Mouse (Mus musculus) kidney, postnatal 0 days (tissue): Measurements from ENCODE around the gene Il9r. TPM values are rescaled to one million over a fixed set of nuclear protein-coding genes. Genes with fewer than 3 reads are reported as not detected.

Experiments used
- ATAC-seq: fragments of 200-750 bp; cut with Nextera tagmentation; replicated peaks from 2 replicates; pipeline ENCODE4 v1.8.0; 2017; ENCODE audit warnings: low read depth, moderate number of reproducible peaks, moderate TSS enrichment, moderate library complexity; ENCODE audit not compliant: low FRiP score
- DNase-seq: peaks from one replicate; pipeline ENCODE4 v3.0.0-alpha.2; 2016; ENCODE audit warnings: low spot score
- H3K27ac ChIP-seq: fragments of 300-500 bp; sonication (generic); 2 replicates; pipeline ENCODE4 v1.5.1; 2014; ENCODE audit warnings: mild to moderate bottlenecking
- H3K27me3 ChIP-seq: fragments of 300-500 bp; sonication (generic); 2 replicates; pipeline ENCODE4 v1.6.1; 2014; ENCODE audit warnings: low read length, mixed read lengths; ENCODE audit not compliant: insufficient read depth
- H3K36me3 ChIP-seq: fragments of 300-500 bp; sonication (generic); 2 replicates; pipeline ENCODE4 v1.6.1; 2014; ENCODE audit warnings: low read length, mixed read lengths; ENCODE audit not compliant: insufficient read depth
- H3K4me1 ChIP-seq: fragments of 300-500 bp; sonication (generic); replicated peaks from 2 replicates; pipeline ENCODE4 v1.6.1; 2014; ENCODE audit warnings: antibody characterized with exemption, low read length, mixed read lengths; ENCODE audit not compliant: insufficient read depth
- H3K4me2 ChIP-seq: fragments of 300-500 bp; sonication (generic); 2 replicates; pipeline ENCODE4 v1.6.1; 2014; ENCODE audit warnings: mild to moderate bottlenecking, low read length, moderate library complexity, mixed read lengths
- H3K4me3 ChIP-seq: fragments of 300-500 bp; sonication (generic); replicated peaks from 2 replicates; pipeline ENCODE4 v1.5.1; 2014; ENCODE audit warnings: low read depth, low read length
- H3K9ac ChIP-seq: fragments of 300-500 bp; sonication (generic); 2 replicates; pipeline ENCODE4 v1.6.1; 2014; ENCODE audit warnings: low read depth, low read length
- H3K9me3 ChIP-seq: fragments of 300-500 bp; sonication (generic); replicated peaks from 2 replicates; pipeline ENCODE4 v1.6.1; 2016; ENCODE audit warnings: low read length, inconsistent platforms, mixed read lengths
- CTCF ChIP-seq: IDR thresholded peaks from 2 replicates; pipeline ENCODE4 v1.5.1; 2016; ENCODE audit warnings: antibody characterized with exemption, low read depth, mild to moderate bottlenecking, moderate library complexity
- WGBS: fragments of 180-500 bp; shearing (Covaris S2); extraction: QIAGEN DNeasy Blood & Tissue Kit; methylation state at CpG from one replicate; pipeline ENCODE4 v1.1.7; 2014; 5-methylcytosine and 5-hydroxymethylcytosine counted together
- polyA plus RNA-seq: library from polyadenylated mRNA; unstranded; fragments of >200 nt; fragmentation: Nextera tagmentation; extraction: Ambion mirVana; gene quantifications from 2 replicates; pipeline ENCODE4 v1.2.1, GENCODE M21; 2015

Il9r gene
- polyA plus RNA-seq, 1 experiment from 2014 or later, result not detected

GRCm38 (mm10) chr11:32220607-32221224 lies 20.6 kb upstream of the Il9r start:
- DNase-seq (no peak), ATAC-seq (peak; percentile 8)
- Histone ChIP-seq H3K4me2 (peak overlapping the region; percentile 78), H3K27me3 (no peaks in the 10 kb centered on the region), H3K4me3 (peak overlapping the region; percentile 87), H3K9me3 (no peaks in the 10 kb centered on the region), H3K36me3 (peaks cover 7% of the 10 kb centered on the region; the same call in 1 of the 2 replicates), H3K9ac (peak overlapping the region; percentile 92), H3K4me1 (peaks cover 33% of the 10 kb centered on the region), H3K27ac (peak overlapping the region; percentile 95)
- 27% methylated on average over 10 of the region's 10 CpGs for WGBS
- TF ChIP-seq CTCF, result no peak

DNA sequence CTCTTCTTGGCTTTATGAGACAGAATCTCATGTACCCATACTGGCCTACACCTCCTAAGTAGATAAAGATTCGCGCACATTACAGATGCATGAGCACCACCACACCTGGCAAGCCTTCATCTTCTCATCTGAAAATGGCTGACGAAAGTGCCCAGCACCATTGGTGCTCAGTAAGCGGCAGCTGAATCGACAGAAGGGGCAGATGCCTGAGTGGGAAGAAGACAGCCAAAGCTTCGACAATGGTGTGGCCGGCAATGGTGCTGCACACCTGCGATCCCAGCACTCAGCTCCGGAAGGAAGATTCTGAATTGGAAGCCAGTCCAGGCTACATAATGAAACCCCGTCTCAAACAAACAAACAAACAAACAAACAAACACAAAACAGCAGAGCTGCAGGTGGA lies 19.2 kb upstream of the Il9r start:
- H3K4me2 ChIP-seq, result no peak overlapping the region
- ATAC-seq (no peak), DNase-seq (no peak)
- no peak for TF ChIP-seq CTCF
- H3K36me3 ChIP-seq, result peaks cover 14% of the 10 kb centered on the region
- H3K27ac ChIP-seq, result no peak overlapping the region
- no peaks in the 10 kb centered on the region for H3K9me3 ChIP-seq
- H3K27me3 ChIP-seq, result no peaks in the 10 kb centered on the region
- peaks cover 22% of the 10 kb centered on the region for H3K4me1 ChIP-seq
- no peak overlapping the region for H3K4me3 ChIP-seq
- 89% methylated on average over 10 of the region's 10 CpGs for WGBS
- no peak overlapping the region for H3K9ac ChIP-seq

GRCm38 (mm10) chr11:32218501-32219050 lies 18.5 kb upstream of the Il9r start:
- WGBS, result 71% methylated on average over 6 of the region's 6 CpGs
- Histone ChIP-seq H3K9ac (peak overlapping the region; percentile 14; the same call in 1 of the 2 replicates), H3K4me1 (peaks cover 21% of the 10 kb centered on the region), H3K9me3 (no peaks in the 10 kb centered on the region), H3K4me3 (no peak overlapping the region), H3K27ac (no peak overlapping the region), H3K27me3 (no peaks in the 10 kb centered on the region), H3K36me3 (peaks cover 21% of the 10 kb centered on the region), H3K4me2 (no peak overlapping the region)
- no peak for DNase-seq
- no peak for TF ChIP-seq CTCF
- no peak for ATAC-seq

- TF ChIP-seq CTCF, result peak; percentile 92
- H3K4me2 ChIP-seq, result no peak overlapping the region
- WGBS, result 16% methylated on average over 8 of the region's 8 CpGs
- peaks cover 11% of the 10 kb centered on the region; the same call in 1 of the 2 replicates for H3K4me1 ChIP-seq
- H3K9ac ChIP-seq, result no peak overlapping the region
- H3K27ac ChIP-seq, result no peak overlapping the region
- DNase-seq (peak; percentile 91), ATAC-seq (0 out of 2 replicates have a peak, but pooled peaks have one; percentile 27)
- peaks cover 38% of the 10 kb centered on the region for H3K36me3 ChIP-seq
- no peaks in the 10 kb centered on the region for H3K27me3 ChIP-seq
- H3K4me3 ChIP-seq, result no peak overlapping the region
- no peaks in the 10 kb centered on the region for H3K9me3 ChIP-seq
Measured at GRCm38 (mm10) chr11:32216851-32217250, 16.8 kb upstream of the Il9r start.

DNA sequence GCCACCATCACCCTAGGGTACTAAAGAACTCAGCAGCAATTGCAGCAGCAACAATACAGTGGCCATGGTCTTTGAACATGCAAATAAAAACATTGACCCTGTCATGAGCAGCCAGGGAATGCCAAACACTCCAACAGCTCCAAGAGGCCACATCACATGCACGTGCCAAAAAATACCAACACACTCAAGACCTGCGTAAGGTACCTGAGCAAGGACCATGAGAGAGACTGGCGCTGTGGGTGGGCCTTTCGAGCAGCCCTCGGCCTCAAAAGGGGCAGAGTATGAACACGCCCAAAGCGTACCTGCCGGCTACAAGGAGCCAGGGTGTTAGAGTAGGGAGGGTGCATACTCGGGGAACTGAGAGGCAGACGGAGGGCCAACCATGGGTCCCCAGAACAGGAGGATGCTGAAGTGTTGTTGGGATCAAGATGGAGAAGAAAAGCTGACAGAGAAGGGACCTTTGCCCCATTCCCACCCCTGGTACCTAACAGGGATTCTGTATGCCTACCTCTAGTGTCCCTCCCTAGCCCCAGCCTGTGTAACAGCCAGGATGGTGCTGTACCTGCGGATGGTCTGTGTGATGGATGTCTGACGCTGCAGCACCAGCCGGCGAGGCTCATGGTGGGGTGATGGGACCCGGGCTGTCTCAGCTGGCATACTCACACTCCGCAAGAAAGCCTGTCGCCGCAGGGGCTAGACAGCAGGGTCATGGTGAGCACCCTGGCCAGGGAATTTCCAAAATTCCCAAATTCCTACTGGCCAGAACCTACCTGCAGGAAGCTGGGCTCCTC lies 15.5 kb upstream of the Il9r start:
- no peak overlapping the region for H3K4me3 ChIP-seq
- H3K4me1 ChIP-seq, result peaks cover 6% of the 10 kb centered on the region; the same call in 1 of the 2 replicates
- peaks cover 50% of the 10 kb centered on the region for H3K36me3 ChIP-seq
- TF ChIP-seq CTCF, result no peak
- no peaks in the 10 kb centered on the region for H3K9me3 ChIP-seq
- H3K27me3 ChIP-seq, result no peaks in the 10 kb centered on the region
- H3K9ac ChIP-seq, result no peak overlapping the region
- H3K4me2 ChIP-seq, result no peak overlapping the region
- WGBS, result 89% methylated on average over 18 of the region's 18 CpGs
- ATAC-seq (no peak), DNase-seq (no peak)
- no peak overlapping the region for H3K27ac ChIP-seq

DNA sequence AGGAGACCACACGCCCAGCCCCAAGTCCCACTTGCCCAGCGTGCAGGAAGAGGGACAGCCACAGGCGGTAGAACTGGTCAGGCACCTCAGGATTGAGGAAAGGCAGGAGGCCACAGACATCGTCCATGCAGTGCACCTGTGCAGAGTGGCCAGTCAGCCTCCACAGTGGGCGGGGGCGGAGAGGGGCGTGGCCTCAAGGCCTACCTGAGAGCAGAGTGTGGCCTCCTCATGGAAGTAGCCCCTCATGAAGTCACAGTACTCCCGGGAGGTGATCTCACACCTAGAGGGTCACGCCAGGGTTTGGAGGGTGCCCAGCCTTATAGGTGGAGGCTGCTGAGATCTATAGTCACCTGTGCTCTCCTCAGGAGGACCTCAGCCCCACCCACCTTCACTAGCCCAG lies 10.5 kb upstream of the Il9r start:
- H3K4me1 ChIP-seq, result peaks cover 5% of the 10 kb centered on the region; the same call in 1 of the 2 replicates
- 85% methylated on average over 9 of the region's 9 CpGs for WGBS
- H3K4me3 ChIP-seq, result no peak overlapping the region
- TF ChIP-seq CTCF, result no peak
- peaks cover 68% of the 10 kb centered on the region for H3K36me3 ChIP-seq
- H3K27ac ChIP-seq, result no peak overlapping the region
- DNase-seq (no peak), ATAC-seq (no peak)
- no peaks in the 10 kb centered on the region for H3K27me3 ChIP-seq
- H3K9me3 ChIP-seq, result no peaks in the 10 kb centered on the region
- H3K9ac ChIP-seq, result no peak overlapping the region
- H3K4me2 ChIP-seq, result no peak overlapping the region
